Mouse (Mus musculus): Measurements from ENCODE around the gene Stk38l. TPM values are rescaled to one million over a fixed set of nuclear protein-coding genes. Genes with fewer than 3 reads are reported as not detected.

The Stk38l gene
- 21.1 and 22.2 TPM in 2 replicates for polyA plus RNA-seq (2016; fragmentation: Nextera tagmentation; extraction: Ambion mirVana)

GRCm38 (mm10) chr6:146724581-146725383 lies at the start of gene Stk38l:
Stk38l (plus strand) TSS chr6:146724995.
- Histone ChIP-seq H3K27ac (replicated peaks) (peak within 1 kb of the TSS; percentile 89), H3K4me1 (peaks cover 7% of the 10 kb centered on the region), H3K9me3 (no peaks in the 10 kb centered on the region), H3K4me3 (peak within 1 kb of the TSS; percentile 93), H3K27me3 (replicated peaks; ENCODE audit: low read depth, poor library complexity, severe bottlenecking) (no peaks in the 10 kb centered on the region), H3K36me3 (replicated peaks) (no peaks in the 10 kb centered on the region)
- WGBS, result 2% methylated on average over 87 of the region's 87 CpGs
- peak; percentile 95 for DNase-seq (ENCODE audit: low spot score)

DNA sequence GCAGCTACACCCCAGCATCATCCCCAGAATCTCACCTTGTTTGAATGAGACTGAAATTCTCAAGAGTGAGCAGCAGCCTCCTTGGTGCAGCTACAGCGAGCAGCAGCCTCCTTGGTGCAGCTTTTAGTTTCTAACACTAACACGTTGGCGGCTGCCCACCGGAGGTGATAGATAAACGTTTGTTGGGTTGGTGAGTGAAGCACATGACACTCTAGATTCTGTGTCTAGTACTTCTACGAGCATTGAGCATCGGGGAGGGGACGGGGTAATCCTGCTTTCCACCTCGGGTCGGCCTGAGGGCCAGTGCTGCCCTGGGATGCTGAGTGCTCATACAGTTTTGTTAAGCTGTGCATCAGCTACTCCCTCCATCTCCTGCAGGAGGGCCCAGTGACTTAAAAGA lies 47.9 kb upstream of the Stk38l start:
- no peaks in the 10 kb centered on the region for H3K4me1 ChIP-seq
- no peak overlapping the region for H3K4me3 ChIP-seq
- H3K27ac ChIP-seq (replicated peaks), result no peak overlapping the region
- DNase-seq (ENCODE audit: low spot score), result no peak
- H3K9me3 ChIP-seq, result peaks cover 9% of the 10 kb centered on the region; the same call in 1 of the 2 replicates
- no peaks in the 10 kb centered on the region for H3K27me3 ChIP-seq (replicated peaks; ENCODE audit: low read depth, poor library complexity, severe bottlenecking)
- WGBS, result 85% methylated on average over 10 of the region's 10 CpGs
- H3K36me3 ChIP-seq (replicated peaks), result no peaks in the 10 kb centered on the region

DNA sequence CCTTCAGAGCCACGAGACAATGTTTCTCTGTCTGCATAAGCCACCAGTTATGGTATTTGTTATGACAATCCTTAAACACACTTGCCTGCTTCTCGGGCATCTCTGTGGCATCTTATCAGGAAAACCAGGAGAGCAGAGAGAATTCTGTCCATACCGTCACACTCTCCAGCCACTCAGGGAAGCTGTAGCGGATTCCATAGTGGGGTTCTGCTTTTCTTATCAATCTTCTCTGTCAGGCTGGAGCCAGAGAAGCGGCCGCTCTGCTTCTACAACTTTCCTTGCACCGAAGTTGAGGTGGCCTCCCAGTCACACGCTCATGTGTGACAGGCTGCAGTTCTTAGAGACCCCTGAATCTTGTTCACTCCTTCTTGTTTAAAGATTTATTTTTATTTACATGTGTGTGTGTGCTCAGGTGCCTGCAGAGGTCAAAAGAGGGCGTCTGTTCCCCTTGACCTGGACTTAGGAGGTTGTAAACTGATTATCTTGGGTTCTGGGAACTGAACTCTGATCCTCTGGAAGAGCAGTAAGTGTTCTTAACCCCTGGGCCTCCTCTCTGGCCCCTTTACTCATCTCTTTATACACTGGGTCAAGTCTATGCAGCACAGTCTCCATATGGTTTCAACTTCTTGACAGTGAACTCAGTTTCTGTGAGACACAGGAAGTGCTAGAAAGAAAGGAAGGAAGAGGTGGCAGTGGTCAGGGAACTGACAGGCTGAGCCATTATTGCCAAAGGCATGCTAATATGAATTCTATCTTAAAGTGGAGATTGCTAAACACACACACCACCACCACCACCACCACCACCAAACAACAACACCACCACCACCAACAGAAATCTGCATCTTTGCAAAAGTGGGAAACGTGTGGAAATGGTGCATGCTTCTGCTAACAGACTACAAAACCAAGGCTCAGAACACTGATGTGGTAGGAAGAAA lies 46.4 kb upstream of the Stk38l start:
- Histone ChIP-seq H3K9me3 (peaks cover 9% of the 10 kb centered on the region; the same call in 1 of the 2 replicates), H3K27ac (replicated peaks) (no peak overlapping the region), H3K36me3 (replicated peaks) (no peaks in the 10 kb centered on the region), H3K4me1 (no peaks in the 10 kb centered on the region), H3K27me3 (replicated peaks; ENCODE audit: low read depth, poor library complexity, severe bottlenecking) (no peaks in the 10 kb centered on the region), H3K4me3 (no peak overlapping the region)
- WGBS, result 77% methylated on average over 10 of the region's 10 CpGs
- DNase-seq (ENCODE audit: low spot score), result no peak

GRCm38 (mm10) chr6:146683881-146684280 lies 40.9 kb upstream of the Stk38l start:
- Histone ChIP-seq H3K4me1 (no peaks in the 10 kb centered on the region), H3K36me3 (replicated peaks) (no peaks in the 10 kb centered on the region), H3K9me3 (peaks cover 9% of the 10 kb centered on the region; the same call in 1 of the 2 replicates), H3K27ac (replicated peaks) (no peak overlapping the region), H3K4me3 (no peak overlapping the region), H3K27me3 (replicated peaks; ENCODE audit: low read depth, poor library complexity, severe bottlenecking) (no peaks in the 10 kb centered on the region)
- no peak for DNase-seq (ENCODE audit: low spot score)
- 80% methylated on average over 4 of the region's 4 CpGs for WGBS

DNA sequence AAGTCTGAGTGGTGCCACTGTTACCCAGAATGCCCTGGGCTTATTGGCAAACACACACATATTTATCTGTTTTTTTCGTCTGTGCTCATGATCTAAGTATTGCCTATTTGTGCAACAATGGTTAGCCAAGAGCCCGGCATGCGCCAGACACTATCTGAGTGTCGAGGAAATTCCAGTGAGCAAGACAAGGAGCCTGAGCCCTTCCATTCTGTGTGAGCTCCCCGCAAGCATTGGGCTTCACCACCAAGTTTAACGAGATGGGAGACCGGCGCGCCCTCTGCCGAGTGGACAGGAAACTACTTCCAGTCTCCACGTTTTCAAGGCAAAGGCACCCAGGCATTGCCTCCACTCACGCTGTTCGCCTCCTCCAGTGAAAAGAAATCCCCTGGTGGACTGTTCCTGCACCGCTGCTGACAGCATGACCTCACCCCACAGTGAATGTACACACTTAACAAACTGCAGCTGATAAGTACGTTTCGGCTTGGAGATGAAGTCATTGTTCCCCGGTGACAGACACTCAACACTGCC lies 39.0 kb upstream of the Stk38l start:
- no peaks in the 10 kb centered on the region for H3K27me3 ChIP-seq (replicated peaks; ENCODE audit: low read depth, poor library complexity, severe bottlenecking)

DNA sequence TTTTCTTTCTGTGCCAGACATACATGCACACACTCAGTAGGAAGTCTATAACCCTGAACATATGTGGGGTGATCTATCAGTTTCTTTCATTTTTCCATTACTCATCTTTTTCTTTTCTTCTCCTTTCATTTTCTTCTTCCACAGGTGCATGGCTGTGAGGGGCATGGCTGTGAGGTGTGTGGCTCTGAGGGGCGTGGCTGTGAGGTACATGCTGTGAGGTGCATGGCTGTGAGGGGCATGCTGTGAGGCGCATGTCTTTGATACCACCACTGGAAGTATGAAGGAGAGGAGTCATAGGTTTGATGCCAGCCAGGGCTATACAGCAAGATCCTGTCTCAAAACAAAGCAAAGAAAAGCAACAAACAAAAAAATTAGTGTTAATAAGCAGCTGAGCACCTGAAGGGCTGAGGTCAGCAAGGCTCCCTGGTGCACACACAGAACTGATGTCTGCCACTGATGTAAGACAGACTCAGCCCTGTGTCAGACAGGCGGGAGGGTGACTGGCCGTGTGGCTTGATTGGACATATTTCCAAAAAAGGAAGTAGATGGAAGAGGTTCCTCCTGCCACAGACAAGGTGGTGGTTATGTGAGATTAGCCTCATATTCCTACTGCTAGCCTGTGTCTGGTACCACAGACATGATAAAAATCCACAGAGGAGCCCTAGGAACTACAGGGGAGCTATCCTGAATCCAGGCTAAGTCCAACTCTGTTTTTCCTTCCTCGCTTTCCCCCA lies 38.2 kb upstream of the Stk38l start:
- no peak for DNase-seq (ENCODE audit: low spot score)
- no peaks in the 10 kb centered on the region for H3K9me3 ChIP-seq
- H3K27me3 ChIP-seq (replicated peaks; ENCODE audit: low read depth, poor library complexity, severe bottlenecking), result no peaks in the 10 kb centered on the region
- H3K27ac ChIP-seq (replicated peaks), result no peak overlapping the region
- no peak overlapping the region for H3K4me3 ChIP-seq
- no peaks in the 10 kb centered on the region for H3K4me1 ChIP-seq
- no peaks in the 10 kb centered on the region for H3K36me3 ChIP-seq (replicated peaks)
- 77% methylated on average over 5 of the region's 5 CpGs for WGBS

More for the DNA sequence above, 39.0 kb upstream of the Stk38l start:
- no peaks in the 10 kb centered on the region for H3K36me3 ChIP-seq (replicated peaks)
- 83% methylated on average over 17 of the region's 17 CpGs for WGBS
- no peaks in the 10 kb centered on the region for H3K9me3 ChIP-seq
- H3K4me3 ChIP-seq, result no peak overlapping the region
- no peak overlapping the region for H3K27ac ChIP-seq (replicated peaks)
- H3K4me1 ChIP-seq, result no peaks in the 10 kb centered on the region
- DNase-seq (ENCODE audit: low spot score), result no peak

GRCm38 (mm10) chr6:146688010-146688409 lies 36.8 kb upstream of the Stk38l start:
- Histone ChIP-seq H3K9me3 (no peaks in the 10 kb centered on the region), H3K4me1 (no peaks in the 10 kb centered on the region), H3K4me3 (no peak overlapping the region), H3K27me3 (replicated peaks; ENCODE audit: low read depth, poor library complexity, severe bottlenecking) (no peaks in the 10 kb centered on the region), H3K36me3 (replicated peaks) (no peaks in the 10 kb centered on the region), H3K27ac (replicated peaks) (no peak overlapping the region)
- no peak for DNase-seq (ENCODE audit: low spot score)
- WGBS, result 85% methylated on average over 7 of the region's 7 CpGs

DNA sequence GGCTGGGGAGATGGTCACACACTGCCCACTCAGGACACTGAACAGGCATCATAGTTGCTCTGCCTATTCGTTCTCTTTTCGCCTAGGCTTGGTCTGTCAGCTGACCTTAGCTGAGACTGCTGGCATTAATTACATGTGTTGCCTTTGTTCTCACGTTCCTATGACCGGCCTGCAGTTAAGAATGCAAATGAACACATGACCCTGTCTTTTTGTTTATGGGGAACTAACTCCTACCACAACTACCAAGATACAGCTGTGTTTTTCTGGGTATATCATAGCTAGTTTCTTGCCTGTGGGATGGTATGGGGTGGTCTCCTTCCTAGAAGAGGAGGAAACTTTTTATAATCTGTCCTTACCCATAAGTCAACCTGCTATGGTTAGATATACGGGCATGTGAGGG lies 35.9 kb upstream of the Stk38l start:
- no peaks in the 10 kb centered on the region for H3K4me1 ChIP-seq
- no peak for DNase-seq (ENCODE audit: low spot score)
- H3K4me3 ChIP-seq, result no peak overlapping the region
- no peak overlapping the region for H3K27ac ChIP-seq (replicated peaks)
- H3K36me3 ChIP-seq (replicated peaks), result no peaks in the 10 kb centered on the region
- H3K27me3 ChIP-seq (replicated peaks; ENCODE audit: low read depth, poor library complexity, severe bottlenecking), result no peaks in the 10 kb centered on the region
- 81% methylated on average over 5 of the region's 5 CpGs for WGBS
- no peaks in the 10 kb centered on the region for H3K9me3 ChIP-seq

DNA sequence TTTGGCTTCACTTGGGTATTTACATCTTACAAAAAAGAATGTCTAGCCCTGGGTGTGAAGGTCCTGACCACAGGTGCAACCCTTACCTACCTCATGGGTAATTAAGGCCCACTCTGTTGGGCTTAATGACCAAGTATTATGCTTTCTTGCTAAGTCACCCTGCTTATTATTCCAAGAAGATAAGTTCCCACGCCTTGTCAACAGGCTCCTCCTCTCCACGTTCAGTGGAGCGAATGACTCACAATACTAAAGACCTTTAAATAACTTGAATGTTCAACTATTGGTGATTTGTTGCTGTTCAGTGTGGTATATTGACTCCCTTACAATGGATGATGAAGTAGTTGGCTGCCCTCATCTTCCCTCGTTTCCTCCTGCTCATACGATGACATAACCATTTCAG lies 27.0 kb upstream of the Stk38l start:
- Histone ChIP-seq H3K9me3 (peaks cover 7% of the 10 kb centered on the region; the same call in 1 of the 2 replicates), H3K27me3 (replicated peaks; ENCODE audit: low read depth, poor library complexity, severe bottlenecking) (no peaks in the 10 kb centered on the region), H3K27ac (replicated peaks) (no peak overlapping the region), H3K4me3 (no peak overlapping the region), H3K4me1 (peaks cover 3% of the 10 kb centered on the region; the same call in 1 of the 2 replicates), H3K36me3 (replicated peaks) (no peaks in the 10 kb centered on the region)
- WGBS, result 84% methylated on average over 5 of the region's 5 CpGs
- DNase-seq (ENCODE audit: low spot score), result no peak

DNA sequence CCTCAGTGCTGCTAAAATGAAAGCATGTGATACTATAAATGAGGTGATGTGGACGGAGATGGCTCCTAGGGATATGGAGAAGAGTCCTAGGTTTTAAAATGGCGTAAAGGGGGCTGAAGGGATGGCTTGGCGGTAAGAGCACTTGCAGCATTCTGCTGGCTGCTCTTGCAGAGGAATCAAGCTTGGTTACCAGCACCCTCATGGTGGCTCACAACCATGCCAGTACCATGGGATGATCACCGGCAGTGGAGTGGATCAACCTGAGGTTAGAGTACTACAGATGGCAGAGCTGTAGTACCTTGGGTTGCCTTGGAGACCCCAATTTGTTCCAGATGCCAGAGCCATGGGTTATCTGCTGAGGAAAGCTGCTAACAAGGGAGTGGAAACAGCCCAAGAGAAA lies 26.4 kb upstream of the Stk38l start:
- H3K4me1 ChIP-seq, result peaks cover 3% of the 10 kb centered on the region; the same call in 1 of the 2 replicates
- peaks cover 7% of the 10 kb centered on the region; the same call in 1 of the 2 replicates for H3K9me3 ChIP-seq
- no peaks in the 10 kb centered on the region for H3K27me3 ChIP-seq (replicated peaks; ENCODE audit: low read depth, poor library complexity, severe bottlenecking)
- H3K4me3 ChIP-seq, result no peak overlapping the region
- no peaks in the 10 kb centered on the region for H3K36me3 ChIP-seq (replicated peaks)
- H3K27ac ChIP-seq (replicated peaks), result no peak overlapping the region
- 87% methylated on average over 4 of the region's 4 CpGs for WGBS
- DNase-seq (ENCODE audit: low spot score), result no peak

GRCm38 (mm10) chr6:146700461-146700860 lies 24.3 kb upstream of the Stk38l start:
- no peaks in the 10 kb centered on the region for H3K27me3 ChIP-seq (replicated peaks; ENCODE audit: low read depth, poor library complexity, severe bottlenecking)
- DNase-seq (ENCODE audit: low spot score), result no peak
- H3K27ac ChIP-seq (replicated peaks), result no peak overlapping the region
- WGBS, result 92% methylated on average over 1 of the region's 1 CpGs
- 0 out of 2 replicates have a peak, but pooled peaks cover under 1% of the 10 kb centered on the region for H3K9me3 ChIP-seq
- no peak overlapping the region for H3K4me3 ChIP-seq
- no peaks in the 10 kb centered on the region for H3K36me3 ChIP-seq (replicated peaks)
- H3K4me1 ChIP-seq, result peaks cover 3% of the 10 kb centered on the region; the same call in 1 of the 2 replicates
